Mouse (Mus musculus): ENCODE measurements around the gene Asic2.
"Not testable (repeated sequence)": the region's sequence is repeated elsewhere in the genome, so short reads cannot be mapped to it uniquely, and the experiment has no call there.

Gene Asic2

DNA sequence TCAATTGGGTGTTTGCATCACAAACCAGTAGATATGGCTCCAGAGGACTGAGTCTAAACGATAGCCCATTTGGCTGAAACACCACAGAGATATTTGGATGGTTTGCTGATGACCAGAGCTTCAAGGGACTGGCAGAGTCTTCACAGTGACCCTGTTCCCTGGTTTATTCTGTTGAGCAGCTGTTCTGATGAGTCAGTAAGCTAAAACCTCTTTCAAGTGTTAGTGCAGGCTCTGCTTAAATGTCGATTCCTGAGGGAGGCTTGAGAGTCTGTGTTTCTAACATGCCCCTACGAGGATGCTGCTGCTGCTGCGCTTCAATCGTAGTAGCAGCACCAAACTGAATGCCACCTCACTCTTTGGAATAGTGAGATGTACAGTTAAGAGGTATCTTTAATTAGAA lies 640.2 kb downstream of the Asic2 start:
- no peak for DNase-seq (ENCODE audit: low spot score)

DNA sequence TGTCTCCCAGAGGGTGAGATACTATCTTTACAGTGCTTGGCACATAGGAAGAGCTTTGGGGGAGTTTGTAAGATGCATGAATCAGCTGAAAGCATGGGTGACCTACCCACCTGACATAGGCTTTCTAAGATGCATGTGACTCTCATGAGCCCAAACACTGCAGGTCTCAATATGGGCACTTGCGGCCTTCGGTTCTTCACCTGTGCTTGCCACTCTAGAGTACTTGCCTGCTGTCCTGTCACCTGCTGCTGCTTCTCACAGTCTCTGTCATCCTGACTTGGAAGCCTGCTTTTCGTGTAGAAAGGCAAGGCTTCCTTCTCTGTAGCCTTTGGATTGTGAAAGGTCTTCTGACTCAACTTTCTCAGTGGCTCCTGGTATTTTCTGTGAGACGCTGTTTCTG lies 645.1 kb downstream of the Asic2 start:
- no peak for DNase-seq (ENCODE audit: low spot score)

DNA sequence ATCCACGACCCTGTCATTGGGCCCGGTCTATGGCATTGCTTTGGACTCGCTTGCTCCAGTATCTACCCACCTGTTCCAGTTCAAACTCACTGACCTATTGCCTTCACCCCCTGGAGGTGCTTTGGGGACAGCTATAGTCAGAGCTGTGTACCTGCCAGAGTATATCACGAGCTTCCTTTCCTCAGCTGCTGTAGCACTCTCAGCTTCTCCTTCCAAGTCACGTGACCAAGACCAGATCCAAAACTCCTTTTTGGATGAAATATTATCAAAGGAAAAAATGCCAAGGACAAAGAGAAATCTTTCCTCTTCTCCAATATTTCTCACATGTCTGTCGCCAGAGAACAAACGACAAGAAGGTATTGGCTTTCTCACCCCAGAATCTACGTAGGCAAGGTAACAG lies 645.8 kb downstream of the Asic2 start:
- DNase-seq (ENCODE audit: low spot score): no peak

DNA sequence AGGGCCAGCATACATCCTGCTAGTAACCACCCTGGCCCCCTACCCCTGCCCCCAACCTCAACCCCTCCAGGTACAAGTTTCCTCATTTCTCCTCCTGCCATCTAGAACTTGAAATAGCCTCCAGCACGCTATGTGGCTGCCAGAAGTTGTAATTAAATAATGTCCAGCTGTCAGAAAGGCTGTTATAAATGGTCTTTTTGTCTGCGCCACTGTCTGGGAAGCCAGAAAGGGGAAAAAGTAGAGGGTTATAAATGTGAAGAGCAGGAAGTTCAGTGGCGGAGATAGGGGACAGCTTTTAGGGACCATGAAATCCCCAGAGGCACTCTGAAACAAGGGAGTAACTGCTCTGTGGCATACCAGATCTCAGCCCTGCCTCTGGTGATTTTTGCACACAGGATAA lies 678.2 kb downstream of the Asic2 start:
- DNase-seq (ENCODE audit: low spot score): no peak

DNA sequence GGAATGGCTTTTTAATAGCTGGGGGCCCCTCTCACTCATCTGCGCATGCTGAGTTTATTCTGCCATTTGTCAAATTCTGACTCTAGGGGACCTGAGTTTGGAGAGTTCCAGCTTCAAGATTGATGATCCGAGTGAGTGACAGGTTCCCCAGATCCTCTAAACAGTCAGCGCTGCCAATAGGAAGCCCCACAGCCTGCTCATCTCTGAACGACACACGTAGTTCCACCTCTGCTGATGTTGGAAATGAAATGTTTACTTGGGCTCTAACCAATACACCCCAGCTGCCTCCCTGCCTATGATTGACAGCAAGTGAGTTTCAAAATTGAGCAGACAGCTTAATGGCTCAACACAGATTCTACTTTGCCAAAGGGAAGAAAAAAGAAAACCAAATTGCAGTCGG lies 685.1 kb downstream of the Asic2 start:
- DNase-seq (ENCODE audit: low spot score): no peak

GRCm38 (mm10) chr11:81280070-81280469 lies 688.2 kb downstream of the Asic2 start:
- DNase-seq (ENCODE audit: low spot score): no peak

DNA sequence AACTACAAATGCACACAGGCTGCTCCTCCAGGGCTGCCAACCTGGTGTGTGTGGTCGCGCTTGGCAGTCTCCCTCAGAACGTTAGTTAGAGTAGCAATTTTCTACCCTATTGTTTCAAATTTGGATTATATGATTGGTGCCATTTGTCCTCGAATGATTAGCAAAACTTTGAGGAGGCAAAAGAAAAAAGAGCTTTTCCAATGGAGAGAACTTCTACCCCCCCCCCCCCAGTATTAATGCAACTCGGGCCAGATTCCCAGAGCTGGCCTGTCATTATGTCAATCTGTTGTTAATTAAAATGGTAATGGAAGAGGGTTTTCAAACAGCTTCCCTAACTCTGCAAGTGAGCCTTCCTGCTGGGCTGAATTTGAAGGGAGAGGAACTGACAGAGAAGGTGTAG lies 690.9 kb downstream of the Asic2 start:
- DNase-seq (ENCODE audit: low spot score): no peak

DNA sequence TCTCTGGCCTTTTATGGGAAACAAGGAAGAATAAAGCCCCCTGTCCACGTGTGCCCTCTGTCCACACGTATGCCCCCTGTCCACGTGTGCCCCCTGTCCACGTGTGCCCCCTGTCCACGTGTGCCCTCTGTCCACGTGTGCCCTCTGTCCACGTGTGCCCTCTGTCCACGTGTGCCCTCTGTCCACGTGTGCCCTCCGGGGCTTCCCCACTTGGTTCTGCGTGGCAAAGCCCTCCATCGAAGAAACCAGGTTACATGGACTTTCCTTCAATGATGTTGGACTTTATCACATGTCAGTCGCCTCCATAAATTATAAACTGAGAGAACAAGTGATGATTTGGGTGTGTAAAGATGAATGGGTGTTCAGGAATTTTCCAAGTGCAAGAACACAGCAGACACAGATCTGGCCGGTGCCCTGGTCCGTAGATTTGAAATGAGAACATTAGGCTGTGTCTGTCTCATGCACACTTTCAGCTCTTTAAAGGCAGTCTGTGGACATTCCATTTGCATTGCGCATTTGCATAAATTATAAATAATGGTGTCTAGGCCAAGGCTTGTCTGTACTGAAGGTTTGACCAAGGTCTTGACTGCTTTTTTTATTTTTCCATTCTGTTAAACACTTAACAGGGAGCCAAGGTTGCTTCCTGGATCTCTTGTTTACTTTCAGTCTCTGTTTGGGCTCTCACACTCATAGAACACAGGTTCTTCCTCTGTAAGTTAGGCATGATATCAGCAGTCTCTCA lies 695.4 kb downstream of the Asic2 start:
- DNase-seq (ENCODE audit: low spot score): no peak

GRCm38 (mm10) chr11:81271422-81271821 lies 696.8 kb downstream of the Asic2 start:
- no peak for DNase-seq (ENCODE audit: low spot score)

DNA sequence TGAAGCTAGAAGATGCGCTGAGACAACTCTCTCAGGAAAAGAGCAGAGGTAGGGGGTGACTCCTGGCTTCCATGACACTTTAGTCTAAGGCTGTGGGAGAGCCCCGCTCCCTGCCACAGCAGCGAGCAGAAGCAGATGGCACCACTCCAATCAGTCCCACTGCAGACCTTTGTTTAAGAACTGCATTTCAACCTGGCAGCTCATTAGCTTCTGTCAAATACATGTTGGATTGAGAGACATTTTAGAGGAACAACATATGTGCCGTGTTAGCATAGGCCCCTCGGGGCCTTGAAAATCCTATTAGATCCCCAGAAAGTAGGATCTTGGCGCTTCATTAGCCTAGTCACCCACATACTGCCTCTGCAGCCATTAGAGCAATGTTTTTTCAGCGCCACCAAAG lies 697.7 kb downstream of the Asic2 start:
- no peak for DNase-seq (ENCODE audit: low spot score)

DNA sequence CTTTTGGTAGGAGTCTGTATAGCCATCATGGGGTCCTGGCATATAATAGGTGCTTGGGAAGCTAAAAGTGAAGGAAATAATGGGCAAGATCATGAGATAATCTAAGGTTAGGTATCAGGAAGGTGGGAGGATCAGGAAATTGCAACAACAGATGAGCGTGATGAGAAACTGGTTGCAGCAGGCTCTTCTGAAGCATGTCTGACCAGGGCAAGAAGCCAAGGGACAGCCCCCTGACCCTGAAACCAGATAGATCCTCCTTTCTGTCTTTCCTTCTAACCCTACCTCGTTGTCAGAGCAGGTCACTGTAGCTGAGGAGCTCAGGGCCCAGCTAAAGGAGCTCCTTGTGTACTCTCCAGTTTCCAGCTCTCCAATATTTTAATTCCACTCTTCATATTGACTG lies 704.5 kb downstream of the Asic2 start:
- DNase-seq (ENCODE audit: low spot score): no peak

DNA sequence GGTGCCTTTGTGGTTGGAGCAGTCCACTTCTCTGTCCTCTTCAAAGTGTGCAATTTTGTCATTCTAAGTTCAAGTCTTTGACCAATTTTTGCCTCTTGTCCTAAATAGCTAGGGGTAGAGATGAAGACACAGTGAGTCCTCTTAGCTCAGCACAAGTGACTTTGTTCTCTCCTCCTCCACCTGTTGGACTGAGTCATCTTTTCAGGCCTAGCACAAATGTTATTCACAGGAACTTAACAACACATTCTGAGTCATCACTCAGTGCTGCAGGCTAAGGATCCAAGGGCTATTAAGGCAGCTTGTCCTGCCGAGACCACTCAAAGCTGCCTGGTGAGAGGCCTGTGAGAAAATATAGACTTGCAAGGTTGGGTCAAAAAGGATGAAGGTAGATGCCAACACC lies 705.1 kb downstream of the Asic2 start:
- no peak for DNase-seq (ENCODE audit: low spot score)

DNA sequence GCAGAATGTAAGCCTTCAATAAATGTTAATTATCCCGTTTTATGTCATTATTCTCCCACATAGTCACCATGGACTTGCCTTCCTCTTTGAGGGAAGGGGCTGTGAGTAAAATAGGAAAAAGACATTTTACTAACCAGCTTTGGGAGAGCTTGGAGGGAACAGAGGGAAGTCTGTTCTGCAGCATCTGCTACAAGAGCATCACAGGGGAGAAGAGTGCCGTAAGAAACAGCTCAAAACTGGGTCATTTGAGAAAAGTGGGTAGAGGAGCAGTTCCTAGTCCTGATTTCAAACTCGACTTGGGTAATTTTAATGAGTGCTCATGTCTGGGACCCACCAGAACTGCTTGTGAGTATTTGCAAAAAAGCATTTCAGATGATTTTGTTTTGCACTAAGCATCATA lies 707.0 kb downstream of the Asic2 start:
- no peak for DNase-seq (ENCODE audit: low spot score)

- DNase-seq (ENCODE audit: low spot score): not testable (repeated sequence)
Measured at GRCm38 (mm10) chr11:81241183-81241582, 727.1 kb downstream of the Asic2 start.

GRCm38 (mm10) chr11:81239966-81240681 lies 728.1 kb downstream of the Asic2 start:
- DNase-seq (ENCODE audit: low spot score): no peak

DNA sequence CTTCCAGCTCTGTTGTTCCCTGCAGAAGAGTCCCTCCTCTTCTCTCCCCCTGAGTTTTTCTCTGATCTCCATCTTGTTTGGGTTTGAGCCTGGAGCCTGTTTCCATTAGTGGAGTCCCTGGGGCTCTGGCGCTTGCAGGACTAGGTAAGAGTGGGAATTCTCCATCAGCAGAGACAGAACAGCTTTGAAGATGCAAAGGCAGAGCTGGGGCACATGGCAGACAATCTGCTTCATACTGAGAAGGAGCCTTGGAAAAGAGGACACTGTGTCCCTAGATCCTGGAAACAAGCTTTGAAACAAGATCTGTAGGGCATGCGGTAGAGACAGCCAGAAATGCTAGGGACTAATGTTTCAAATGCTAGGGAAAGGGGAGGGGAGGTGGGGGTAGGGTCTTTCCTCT lies 729.2 kb downstream of the Asic2 start:
- DNase-seq (ENCODE audit: low spot score): no peak

DNA sequence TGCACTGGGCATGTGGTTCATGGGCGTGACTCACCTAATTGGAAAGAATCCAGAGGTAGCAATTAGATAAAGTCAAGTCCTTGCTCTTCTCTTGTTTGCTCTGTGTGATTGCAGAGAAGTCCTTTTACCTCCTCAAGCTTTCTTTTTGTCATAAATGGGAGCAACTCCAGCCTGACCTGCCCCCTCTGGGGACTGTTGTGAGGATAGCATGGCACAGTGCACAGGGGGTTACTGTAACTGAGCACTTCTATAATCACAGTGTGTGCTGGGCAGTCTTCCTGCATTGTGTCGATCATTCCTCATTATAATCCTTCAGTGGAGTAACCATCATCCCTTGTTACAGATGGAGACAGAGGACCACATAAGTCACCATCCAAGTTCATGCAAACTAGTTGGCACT lies 732.2 kb downstream of the Asic2 start:
- no peak for DNase-seq (ENCODE audit: low spot score)

- no peak for DNase-seq (ENCODE audit: low spot score)
Measured at GRCm38 (mm10) chr11:81223361-81223760, 744.9 kb downstream of the Asic2 start.

- no peak for DNase-seq (ENCODE audit: low spot score)
Measured at GRCm38 (mm10) chr11:81220786-81221185, 747.5 kb downstream of the Asic2 start.

DNA sequence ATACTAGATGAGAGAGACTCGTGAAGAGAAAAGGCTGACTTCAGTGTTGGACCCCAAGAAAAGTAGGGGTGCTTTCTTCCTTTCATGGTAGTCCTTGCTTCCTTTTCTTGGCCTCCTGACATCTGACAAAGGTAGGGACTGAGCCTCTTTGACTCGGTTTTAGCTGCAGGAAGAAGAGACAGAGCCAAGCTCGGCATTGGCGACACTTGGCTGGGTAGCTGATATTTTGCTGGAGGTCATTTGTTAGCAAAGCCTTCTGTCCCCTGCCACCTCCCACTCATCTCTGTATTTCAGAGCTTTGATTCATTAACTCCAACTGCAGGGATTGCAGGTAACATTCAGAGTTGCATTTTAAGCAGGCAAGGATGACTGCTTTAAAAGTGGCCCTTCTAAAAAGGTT lies 762.8 kb downstream of the Asic2 start:
- DNase-seq (ENCODE audit: low spot score): no peak

DNA sequence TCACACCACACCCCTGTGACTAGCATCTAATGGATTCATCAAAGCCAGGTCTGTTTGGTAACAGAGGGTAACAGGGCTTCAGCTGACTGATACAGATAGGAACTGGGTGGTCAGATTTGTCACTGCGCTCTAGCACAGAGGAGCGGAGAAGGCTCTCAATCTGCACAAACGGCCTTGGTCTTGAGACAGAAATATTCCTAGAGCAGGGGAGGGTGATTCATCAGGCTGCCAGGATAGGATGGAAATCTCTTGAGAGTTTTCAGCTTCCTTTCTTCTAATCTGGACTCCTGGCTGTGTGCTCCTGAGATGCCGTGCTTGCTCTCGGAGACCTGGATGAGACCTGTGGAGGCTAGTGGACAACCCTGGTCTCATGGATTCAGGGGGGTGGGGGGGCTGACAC lies 765.7 kb downstream of the Asic2 start:
- no peak for DNase-seq (ENCODE audit: low spot score)

DNA sequence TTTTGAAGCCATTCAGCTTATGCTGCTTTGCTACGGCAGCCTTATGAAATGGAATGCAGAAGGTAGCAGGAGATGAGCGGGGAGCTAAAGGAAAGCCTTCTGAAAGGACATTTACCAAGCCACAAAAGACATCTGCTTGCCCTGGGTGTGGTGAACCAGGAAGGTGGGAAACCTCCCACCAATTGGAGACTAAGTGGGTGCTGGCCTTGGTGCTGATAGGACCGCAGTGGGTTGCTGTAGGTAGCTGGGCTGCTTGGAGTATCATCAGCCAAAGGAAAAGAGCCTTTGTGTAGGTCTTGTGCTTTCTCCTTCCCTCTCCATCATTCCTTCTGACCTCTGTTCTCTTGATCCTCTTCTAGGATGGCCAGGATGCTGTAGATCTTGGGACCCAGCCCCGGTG lies 774.4 kb downstream of the Asic2 start:
- DNase-seq (ENCODE audit: low spot score): no peak

DNA sequence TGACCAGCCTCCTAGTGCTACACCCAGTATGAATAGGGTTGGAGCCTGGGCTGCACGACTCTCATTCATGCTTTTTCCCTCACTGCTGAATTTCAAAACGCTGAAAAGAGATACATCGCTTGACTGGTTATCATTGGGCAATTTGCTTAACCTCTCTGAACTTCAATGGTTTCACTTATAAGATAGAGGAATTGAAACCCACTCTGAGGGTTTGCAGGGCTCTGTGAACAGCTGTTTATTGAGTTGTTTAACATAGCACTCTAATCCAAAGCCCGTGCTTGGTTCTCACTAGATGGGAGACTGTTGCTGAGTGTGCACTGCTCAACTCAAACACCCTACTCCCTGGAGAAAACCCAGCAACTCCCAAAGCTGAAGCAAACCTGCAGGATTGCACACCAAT lies 776.1 kb downstream of the Asic2 start:
- DNase-seq (ENCODE audit: low spot score): no peak

DNA sequence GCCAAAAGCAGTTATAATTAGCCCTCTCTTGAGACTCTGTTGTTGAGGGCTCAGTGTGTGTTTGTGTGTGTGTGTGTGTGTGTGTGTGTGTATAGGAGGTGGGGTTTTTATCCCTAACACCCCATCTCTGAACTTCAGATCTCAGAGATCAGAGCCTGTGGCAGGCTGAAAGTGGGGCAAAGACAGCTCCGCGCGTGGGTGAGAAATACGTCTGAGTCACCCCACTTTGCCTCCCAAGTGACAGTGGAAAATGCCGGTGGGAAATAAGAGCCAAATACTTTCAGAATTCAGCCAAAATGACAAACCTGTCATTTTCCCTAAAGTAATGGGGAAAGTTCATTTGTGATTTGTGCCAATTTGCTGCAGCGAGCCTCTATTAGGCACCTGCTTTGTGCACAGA lies 779.2 kb downstream of the Asic2 start:
- no peak for DNase-seq (ENCODE audit: low spot score)
